Mouse (Mus musculus): ENCODE results near the gene Mxra8.

- TF ChIP-seq CTCF (conservative IDR thresholded peaks at IDR 0.05; ENCODE audit: low read length) (no peak), NANOG (IDR thresholded peaks at IDR 0.05; ENCODE audit: borderline replicate concordance, low read length) (no peak)
Observed at GRCm38 (mm10) chr4:155849792-155850451, 10.4 kb downstream of the Mxra8 start.
